Mouse (Mus musculus) cerebral cortex, adult 2 months (tissue): Measurements from ENCODE around the gene Hbs1l.

Experiments
- WGBS: fragments of 180-500 bp; shearing (Covaris S2); methylation state at CpG from one replicate; pipeline ENCODE4 v1.1.7; 2018; 5-methylcytosine and 5-hydroxymethylcytosine counted together

Gene Hbs1l

GRCm38 (mm10) chr10:21400453-21400852 lies 104.7 kb downstream of the Hbs1l start:
- 74% methylated on average over 2 of the region's 2 CpGs for WGBS

DNA sequence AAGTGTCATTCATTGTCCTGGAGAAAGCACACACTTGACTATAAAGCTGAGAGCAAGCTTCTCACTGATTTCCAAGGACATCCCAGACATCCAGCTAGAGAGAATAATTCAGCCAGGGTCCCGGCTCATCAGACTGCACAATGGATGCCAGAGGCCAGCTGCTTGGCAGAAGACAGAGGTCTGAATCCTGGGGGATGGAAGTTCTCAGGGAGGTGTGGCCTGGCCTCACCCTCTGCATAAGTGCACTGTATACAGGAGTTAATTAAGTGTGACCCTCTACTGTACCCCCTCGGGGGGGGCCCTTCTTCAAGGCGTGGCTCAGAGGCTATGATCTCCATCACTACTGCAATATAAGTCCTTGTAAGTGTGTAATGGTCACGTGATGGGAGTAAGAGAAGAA lies 105.5 kb downstream of the Hbs1l start:
- 73% methylated on average over 4 of the region's 4 CpGs for WGBS

GRCm38 (mm10) chr10:21404822-21405221 lies 109.0 kb downstream of the Hbs1l start:
- WGBS: 89% methylated on average over 4 of the region's 4 CpGs

DNA sequence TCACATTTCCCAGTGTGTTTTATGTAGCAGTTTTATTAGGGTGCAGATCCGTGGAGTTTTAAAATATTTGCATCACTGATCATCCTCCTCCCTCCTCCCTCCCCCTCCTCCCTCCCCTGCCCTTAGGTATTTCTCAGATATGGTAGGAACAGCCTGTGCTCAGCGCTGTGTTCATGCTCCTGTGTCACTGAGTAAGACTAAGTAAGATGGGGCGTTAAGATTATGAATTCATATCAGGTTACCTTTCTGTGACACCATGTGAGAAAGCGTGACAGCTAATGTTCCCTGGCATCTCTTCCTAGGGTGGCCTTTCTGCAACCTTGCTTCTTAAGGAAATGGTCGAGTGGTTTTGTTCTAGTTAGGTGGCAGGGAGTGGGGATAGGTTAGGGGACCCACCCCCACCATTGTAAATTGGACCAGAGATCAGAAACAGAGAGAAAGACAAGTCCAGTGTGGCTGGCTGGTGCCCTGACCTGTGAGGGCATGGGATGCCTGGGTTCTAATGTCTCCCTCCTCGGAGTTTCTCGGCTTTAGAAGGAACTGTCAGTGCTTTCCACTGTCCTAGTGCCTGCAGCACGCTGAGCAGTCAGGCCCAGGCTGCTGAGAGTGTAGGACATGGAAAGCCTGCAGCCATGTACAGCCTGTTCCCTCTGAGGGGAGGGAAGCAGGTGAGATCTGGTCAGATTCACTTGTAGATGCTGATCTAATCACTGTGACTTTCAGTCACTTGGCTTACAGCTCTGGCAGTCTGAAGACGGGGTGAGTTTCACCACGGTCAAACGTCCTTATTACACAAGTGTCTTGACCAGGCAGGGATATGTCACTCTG lies 110.1 kb downstream of the Hbs1l start:
- 87% methylated on average over 11 of the region's 11 CpGs for WGBS

DNA sequence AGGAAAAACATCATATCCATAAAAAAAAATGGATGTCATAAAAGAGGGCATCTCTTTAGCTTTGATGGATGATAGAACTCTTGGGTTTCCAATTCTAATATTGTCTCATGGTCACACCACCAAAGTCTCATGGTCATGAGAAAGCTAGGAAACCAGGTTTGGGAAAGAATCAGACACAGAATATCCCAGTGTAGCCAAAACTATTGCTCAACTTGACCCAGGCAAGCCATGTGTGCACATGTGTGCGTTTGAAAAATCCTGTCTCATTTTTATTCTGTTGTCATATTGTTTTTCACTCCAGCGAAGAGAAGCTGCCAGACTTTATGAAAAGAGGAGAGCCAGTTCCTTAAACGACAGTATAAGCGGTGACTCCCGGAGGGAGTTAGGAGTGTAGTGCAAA lies 114.9 kb downstream of the Hbs1l start:
- 47% methylated on average over 5 of the region's 5 CpGs for WGBS

DNA sequence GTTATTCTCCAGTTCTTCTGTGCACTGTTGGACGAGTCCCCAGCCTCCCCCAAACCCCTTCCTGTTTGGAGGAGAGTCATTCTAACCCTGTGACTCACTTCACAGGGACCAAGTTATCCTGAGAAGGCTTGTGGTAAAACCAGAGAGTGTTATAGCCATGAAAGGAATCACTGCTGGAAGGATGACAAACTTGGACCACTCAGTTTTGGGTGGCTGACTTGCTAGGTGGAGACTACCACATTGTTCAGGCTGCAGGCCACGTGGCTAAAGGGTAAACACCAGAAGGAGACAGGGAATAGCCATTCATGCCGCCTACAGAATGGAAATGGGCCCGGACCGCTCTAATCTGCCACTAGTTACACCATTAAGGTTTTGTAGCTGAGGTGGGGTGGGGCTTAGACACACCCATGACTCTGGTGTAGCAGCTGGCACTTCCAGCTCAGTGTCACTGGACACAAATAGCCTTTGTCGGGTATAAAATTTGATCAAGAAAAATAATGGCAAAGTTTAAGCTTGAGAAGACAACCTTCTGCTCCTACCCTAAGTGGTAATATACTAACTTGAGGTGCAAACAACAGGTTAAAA lies 115.9 kb downstream of the Hbs1l start:
- WGBS: 69% methylated on average over 6 of the region's 6 CpGs

DNA sequence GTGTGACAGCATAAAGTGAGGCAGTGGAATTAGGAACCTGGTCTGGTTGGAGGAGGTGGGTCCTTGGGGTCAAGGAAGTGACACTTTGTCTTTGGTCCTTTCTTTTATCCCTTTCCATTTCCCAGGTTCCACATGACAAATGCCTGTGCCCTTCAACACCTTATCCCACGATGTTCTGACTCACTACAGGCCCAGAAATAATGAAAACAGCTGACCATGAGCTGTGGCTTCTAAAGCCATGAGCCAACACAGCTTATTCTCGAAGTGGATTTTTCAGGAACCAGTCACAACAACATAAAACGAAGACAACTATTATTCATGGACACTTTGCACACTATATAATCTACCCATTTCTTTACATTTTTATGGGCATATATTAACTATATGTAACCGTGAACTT lies 119.3 kb downstream of the Hbs1l start:
- 89% methylated on average over 4 of the region's 4 CpGs for WGBS

DNA sequence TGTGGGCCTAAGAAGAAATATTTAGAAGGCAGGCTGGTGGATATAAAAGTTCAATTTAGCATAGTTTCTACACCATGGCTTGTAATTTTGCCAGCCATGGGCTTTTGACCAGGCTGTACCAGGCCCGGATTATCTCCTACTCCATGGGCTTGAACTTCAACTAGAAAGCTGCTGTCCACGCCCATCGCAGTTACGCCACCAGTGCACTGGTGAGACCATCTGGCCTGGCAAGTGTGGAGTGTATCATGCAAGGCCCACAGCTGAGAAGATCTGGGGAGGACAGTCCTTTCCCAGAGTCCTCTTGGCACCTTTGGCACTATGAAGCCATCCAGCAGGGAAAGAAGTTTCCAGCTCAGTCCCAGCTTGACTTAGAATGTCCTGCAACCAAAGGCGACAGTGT lies 120.4 kb downstream of the Hbs1l start:
- WGBS: 90% methylated on average over 5 of the region's 5 CpGs
